Mouse (Mus musculus): Measurements from ENCODE around the gene Col6a2. TPM values are rescaled to one million over a fixed set of nuclear protein-coding genes. Genes with fewer than 3 reads are reported as not detected.

The Col6a2 gene
- polyA plus RNA-seq, 1 experiment = 63.3 TPM

- no peaks in the 10 kb centered on the region for H3K79me2 ChIP-seq (ENCODE audit: control insufficient read depth, insufficient read depth)
- no peak overlapping the region for H3ac ChIP-seq (ENCODE audit: control insufficient read depth, insufficient read length)
- TF ChIP-seq SRF (IDR thresholded peaks at IDR 0.05; ENCODE audit: control insufficient read depth, insufficient read length, low read depth) (no peak), REST (IDR thresholded peaks at IDR 0.05; ENCODE audit: insufficient read depth, insufficient read length) (no peak), MYOG (IDR thresholded peaks at IDR 0.05; ENCODE audit: control insufficient read depth in 1 of 3, insufficient read depth in 1 of 3, insufficient read length in 2 of 3, low read depth in 2 of 3) (no peak)
Measured at GRCm38 (mm10) chr10:76643446-76643845, 20.0 kb upstream of the Col6a2 start.

DNA sequence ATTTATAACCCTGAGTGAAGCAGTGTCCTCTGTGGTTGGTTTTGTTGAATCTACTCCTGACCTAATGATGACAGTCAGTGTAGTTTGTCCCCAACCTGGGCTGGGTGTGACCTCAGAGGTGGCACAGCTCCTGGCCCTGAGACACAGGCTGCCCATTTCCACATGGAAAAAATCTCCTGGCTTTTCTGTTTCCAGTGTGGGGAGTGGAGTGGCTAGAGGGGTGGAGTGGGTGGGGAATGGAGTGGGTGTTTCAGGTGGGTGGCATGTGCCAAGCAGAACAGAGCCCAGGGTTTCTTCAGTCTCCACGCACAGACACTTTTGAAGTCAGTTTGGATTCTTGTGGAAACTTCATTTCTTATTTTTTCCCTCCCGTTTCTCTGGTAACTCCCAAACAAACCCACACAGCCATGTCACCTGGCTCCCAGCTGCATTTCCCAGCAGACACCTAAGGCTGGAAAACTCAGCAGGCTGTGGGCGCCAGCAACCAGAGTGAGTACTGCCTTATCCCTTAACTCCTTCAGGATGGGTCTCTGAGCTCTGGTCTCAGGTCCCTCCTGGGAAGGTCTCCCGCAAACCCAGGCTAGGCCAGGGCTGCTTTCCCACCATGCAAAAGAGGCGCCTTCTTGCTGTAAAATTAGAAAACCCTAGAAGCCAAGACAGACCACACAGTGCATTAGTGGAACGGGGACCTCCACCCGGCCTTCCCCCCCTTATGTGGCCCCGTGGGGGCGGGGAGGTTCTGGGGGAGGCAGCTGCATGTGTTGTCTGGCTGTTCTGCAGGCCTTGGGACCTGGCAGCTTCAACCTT is 19.4 kb upstream of the Col6a2 start:
- H3K4me2 ChIP-seq (ENCODE audit: low read depth) = no peak overlapping the region
- TF ChIP-seq E2F4 (IDR thresholded peaks at IDR 0.05; ENCODE audit: insufficient read depth) = no peak
- TF ChIP-seq MAX (IDR thresholded peaks at IDR 0.05; ENCODE audit: low read depth) = no peak
- no peak for TF ChIP-seq SRF (IDR thresholded peaks at IDR 0.05; ENCODE audit: control insufficient read depth, insufficient read length, low read depth)
- no peak for TF ChIP-seq POLR2AphosphoS2 (IDR thresholded peaks at IDR 0.05; ENCODE audit: insufficient read length, low read depth)
- no peak for TF ChIP-seq POLR2A (IDR thresholded peaks at IDR 0.05; ENCODE audit: insufficient read length, low read depth)
- TF ChIP-seq REST (IDR thresholded peaks at IDR 0.05; ENCODE audit: insufficient read depth, insufficient read length) = no peak
- no peak for TF ChIP-seq MYOD1 (IDR thresholded peaks at IDR 0.05; ENCODE audit: control insufficient read depth in 1 of 3, insufficient read length in 2 of 3, low read depth in 2 of 3)
- no peak for TF ChIP-seq MYOG (IDR thresholded peaks at IDR 0.05; ENCODE audit: control insufficient read depth in 1 of 3, insufficient read depth in 1 of 3, insufficient read length in 2 of 3, low read depth in 2 of 3)
- no peak for TF ChIP-seq TCF3 (IDR thresholded peaks at IDR 0.05; ENCODE audit: insufficient read length, low read depth)
- TF ChIP-seq TCF12 (IDR thresholded peaks at IDR 0.05; ENCODE audit: insufficient read depth, poor library complexity, severe bottlenecking) = no peak
- no peak for TF ChIP-seq USF1 (IDR thresholded peaks at IDR 0.05; ENCODE audit: low read depth)

More at GRCm38 (mm10) chr10:76643446-76643845, 20.0 kb upstream of the Col6a2 start:
- Histone ChIP-seq H3K36me3 (ENCODE audit: control insufficient read depth, insufficient read depth) (no peaks in the 10 kb centered on the region), H3K4me2 (ENCODE audit: low read depth) (no peak overlapping the region), H3K27me3 (ENCODE audit: control insufficient read depth, insufficient read depth, insufficient read length) (no peaks in the 10 kb centered on the region), H3K4me3 (no peak overlapping the region)

DNA sequence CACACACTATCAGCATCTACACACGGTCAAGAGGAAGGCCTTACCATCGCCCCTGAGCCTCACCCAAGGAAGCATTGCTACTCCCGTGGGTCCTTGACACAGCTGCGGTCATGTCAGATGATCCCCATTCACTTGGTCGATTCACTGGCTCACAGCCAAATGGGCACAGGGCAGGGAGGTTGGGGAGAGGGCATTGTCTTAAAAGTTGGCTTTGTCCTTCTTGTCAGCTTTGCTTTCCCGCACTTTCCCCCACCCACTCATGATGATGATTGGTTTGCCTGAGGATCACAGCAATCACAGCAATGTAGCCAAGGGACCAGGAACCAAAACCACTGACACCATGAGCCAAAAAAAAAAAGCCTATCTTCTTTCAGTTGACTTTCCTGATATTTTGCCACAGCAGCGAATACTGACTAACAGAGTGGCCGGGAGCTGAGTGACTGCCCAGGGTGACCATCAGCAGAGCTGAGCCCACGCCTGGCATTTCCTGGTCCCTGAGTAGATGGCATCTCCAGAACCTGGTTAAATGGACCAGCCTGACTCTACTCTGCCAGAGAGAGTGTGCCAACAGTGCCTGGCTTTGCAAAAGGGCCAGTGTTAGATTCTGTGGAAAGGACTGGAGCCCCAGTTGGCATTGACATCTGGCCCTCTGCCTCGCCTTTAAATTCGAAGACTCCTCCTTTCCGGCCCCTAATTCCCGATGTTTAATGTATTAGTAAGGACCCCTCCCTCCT is 18.6 kb upstream of the Col6a2 start:
- no peak overlapping the region for H3K4me3 ChIP-seq
- no peak overlapping the region for H3K4me2 ChIP-seq (ENCODE audit: low read depth)
- H3K36me3 ChIP-seq (ENCODE audit: control insufficient read depth, insufficient read depth) = no peaks in the 10 kb centered on the region
- TF ChIP-seq USF1 (IDR thresholded peaks at IDR 0.05; ENCODE audit: low read depth) (no peak), POLR2AphosphoS2 (IDR thresholded peaks at IDR 0.05; ENCODE audit: insufficient read length, low read depth) (no peak), SRF (IDR thresholded peaks at IDR 0.05; ENCODE audit: control insufficient read depth, insufficient read length, low read depth) (no peak), POLR2A (IDR thresholded peaks at IDR 0.05; ENCODE audit: insufficient read length, low read depth) (no peak), MYOD1 (IDR thresholded peaks at IDR 0.05; ENCODE audit: control insufficient read depth in 1 of 3, insufficient read length in 2 of 3, low read depth in 2 of 3) (no peak), REST (IDR thresholded peaks at IDR 0.05; ENCODE audit: insufficient read depth, insufficient read length) (no peak), CEBPB (IDR thresholded peaks at IDR 0.05; ENCODE audit: insufficient read depth, poor library complexity, severe bottlenecking) (no peak), TCF3 (IDR thresholded peaks at IDR 0.05; ENCODE audit: insufficient read length, low read depth) (no peak), TCF12 (IDR thresholded peaks at IDR 0.05; ENCODE audit: insufficient read depth, poor library complexity, severe bottlenecking) (no peak)
- no peaks in the 10 kb centered on the region for H3K27me3 ChIP-seq (ENCODE audit: control insufficient read depth, insufficient read depth, insufficient read length)
- no peak overlapping the region for H3ac ChIP-seq (ENCODE audit: control insufficient read depth, insufficient read length)
- H3K79me2 ChIP-seq (ENCODE audit: control insufficient read depth, insufficient read depth) = no peaks in the 10 kb centered on the region

More for the DNA sequence above, 19.4 kb upstream of the Col6a2 start:
- Histone ChIP-seq H3ac (ENCODE audit: control insufficient read depth, insufficient read length) (no peak overlapping the region), H3K4me3 (no peak overlapping the region), H3K79me2 (ENCODE audit: control insufficient read depth, insufficient read depth) (no peaks in the 10 kb centered on the region), H3K27me3 (ENCODE audit: control insufficient read depth, insufficient read depth, insufficient read length) (no peaks in the 10 kb centered on the region), H3K36me3 (ENCODE audit: control insufficient read depth, insufficient read depth) (no peaks in the 10 kb centered on the region)

- no peak for TF ChIP-seq USF1 (IDR thresholded peaks at IDR 0.05; ENCODE audit: low read depth)
- no peak for TF ChIP-seq POLR2A (IDR thresholded peaks at IDR 0.05; ENCODE audit: insufficient read length, low read depth)
- TF ChIP-seq REST (IDR thresholded peaks at IDR 0.05; ENCODE audit: insufficient read depth, insufficient read length) = no peak
- no peak overlapping the region for H3ac ChIP-seq (ENCODE audit: control insufficient read depth, insufficient read length)
- no peak overlapping the region for H3K4me2 ChIP-seq (ENCODE audit: low read depth)
- H3K36me3 ChIP-seq (ENCODE audit: control insufficient read depth, insufficient read depth) = no peaks in the 10 kb centered on the region
- H3K27me3 ChIP-seq (ENCODE audit: control insufficient read depth, insufficient read depth, insufficient read length) = no peaks in the 10 kb centered on the region
- H3K79me2 ChIP-seq (ENCODE audit: control insufficient read depth, insufficient read depth) = no peaks in the 10 kb centered on the region
- no peak overlapping the region for H3K4me3 ChIP-seq
Measured at GRCm38 (mm10) chr10:76639952-76640351, 16.5 kb upstream of the Col6a2 start.

GRCm38 (mm10) chr10:76636601-76637000 is 13.2 kb upstream of the Col6a2 start:
- H3K27me3 ChIP-seq (ENCODE audit: control insufficient read depth, insufficient read depth, insufficient read length) = no peaks in the 10 kb centered on the region
- no peak overlapping the region for H3ac ChIP-seq (ENCODE audit: control insufficient read depth, insufficient read length)

More at GRCm38 (mm10) chr10:76636601-76637000, 13.2 kb upstream of the Col6a2 start:
- Histone ChIP-seq H3K36me3 (ENCODE audit: control insufficient read depth, insufficient read depth) (no peaks in the 10 kb centered on the region), H3K4me3 (no peak overlapping the region), H3K79me2 (ENCODE audit: control insufficient read depth, insufficient read depth) (no peaks in the 10 kb centered on the region), H3K4me2 (ENCODE audit: low read depth) (no peak overlapping the region)
- TF ChIP-seq E2F4 (IDR thresholded peaks at IDR 0.05; ENCODE audit: insufficient read depth) (no peak), POLR2A (IDR thresholded peaks at IDR 0.05; ENCODE audit: insufficient read length, low read depth) (no peak), REST (IDR thresholded peaks at IDR 0.05; ENCODE audit: insufficient read depth, insufficient read length) (no peak), MYOG (IDR thresholded peaks at IDR 0.05; ENCODE audit: control insufficient read depth in 1 of 3, insufficient read depth in 1 of 3, insufficient read length in 2 of 3, low read depth in 2 of 3) (no peak), TCF12 (IDR thresholded peaks at IDR 0.05; ENCODE audit: insufficient read depth, poor library complexity, severe bottlenecking) (no peak), USF1 (IDR thresholded peaks at IDR 0.05; ENCODE audit: low read depth) (no peak), POLR2AphosphoS2 (IDR thresholded peaks at IDR 0.05; ENCODE audit: insufficient read length, low read depth) (no peak), MAX (IDR thresholded peaks at IDR 0.05; ENCODE audit: low read depth) (no peak), MYOD1 (IDR thresholded peaks at IDR 0.05; ENCODE audit: control insufficient read depth in 1 of 3, insufficient read length in 2 of 3, low read depth in 2 of 3) (no peak)

All from myocyte (in vitro differentiated cells).